Mouse (Mus musculus) cerebellum, adult 9-11 months (tissue): ENCODE data around the gene Sf3b2.
"Not testable (repeated sequence)": the region's sequence is repeated elsewhere in the genome, so short reads cannot be mapped to it uniquely, and the experiment has no call there.

Experiments
- DNase-seq: peaks from one replicate; pipeline ENCODE4 v3.0.0; 2022

The Sf3b2 gene

GRCm38 (mm10) chr19:5272801-5273733, 22.2 kb downstream of the Sf3b2 start, which contains the start of gene Pacs1:
TSS of gene Pacs1 (minus strand) at chr19:5273119.
- peak; percentile 84 for DNase-seq

- peak; percentile 67 for DNase-seq
Measured at GRCm38 (mm10) chr19:5272326-5272795, 22.9 kb downstream of the Sf3b2 start.

GRCm38 (mm10) chr19:5271430-5271829, 23.8 kb downstream of the Sf3b2 start:
- DNase-seq, result no peak

GRCm38 (mm10) chr19:5269392-5269791, 25.9 kb downstream of the Sf3b2 start:
- DNase-seq, result no peak

GRCm38 (mm10) chr19:5268875-5269274, 26.4 kb downstream of the Sf3b2 start:
- no peak for DNase-seq

GRCm38 (mm10) chr19:5268017-5268416, 27.2 kb downstream of the Sf3b2 start:
- no peak for DNase-seq

GRCm38 (mm10) chr19:5267015-5267414, 28.2 kb downstream of the Sf3b2 start:
- DNase-seq, result no peak

- no peak for DNase-seq
Measured at GRCm38 (mm10) chr19:5257140-5257539, 38.1 kb downstream of the Sf3b2 start.

- not testable (repeated sequence) for DNase-seq
Measured at GRCm38 (mm10) chr19:5236981-5237380, 58.3 kb downstream of the Sf3b2 start.

- DNase-seq, result no peak
Measured at GRCm38 (mm10) chr19:5232696-5233095, 62.6 kb downstream of the Sf3b2 start.

GRCm38 (mm10) chr19:5230110-5230509, 65.1 kb downstream of the Sf3b2 start:
- no peak for DNase-seq

- no peak for DNase-seq
Measured at GRCm38 (mm10) chr19:5224624-5225023, 70.6 kb downstream of the Sf3b2 start.

GRCm38 (mm10) chr19:5224077-5224476, 71.2 kb downstream of the Sf3b2 start:
- DNase-seq, result no peak
